Mouse (Mus musculus): ENCODE data around the gene Zfp598.

DNA sequence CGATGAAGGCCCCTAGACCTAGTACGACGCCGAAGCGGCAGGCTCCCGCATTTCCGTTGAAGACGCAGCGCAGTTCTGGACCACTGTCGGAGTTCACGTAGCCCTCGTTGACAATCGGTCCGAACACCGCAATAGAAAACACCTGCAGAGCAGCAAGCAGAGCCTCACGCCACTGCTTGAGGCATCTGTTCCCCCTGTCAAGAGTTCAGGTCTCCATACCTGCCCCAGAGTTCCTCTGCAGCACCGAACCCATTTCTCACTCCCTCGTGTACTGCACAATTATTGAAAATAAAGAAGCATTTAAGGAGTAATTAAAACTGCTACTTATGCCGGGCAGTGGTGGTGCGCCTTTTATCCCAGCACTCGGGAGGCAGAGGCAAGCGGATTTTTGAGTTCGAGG, 18.1 kb downstream of the Zfp598 start:
- no peak for TF ChIP-seq CTCF (IDR thresholded peaks at IDR 0.05; ENCODE audit: control insufficient read depth, insufficient read depth, insufficient replicate concordance, low read depth, low read length)
- no peak for TF ChIP-seq POLR2A (IDR thresholded peaks at IDR 0.05; ENCODE audit: control insufficient read depth, low read depth, low read length)

Data from testis, adult 2 months (tissue).